Mouse (Mus musculus) hindbrain, postnatal 0 days (tissue): ENCODE measurements around the gene Ing3. TPM values are rescaled to one million over a fixed set of nuclear protein-coding genes. Genes with fewer than 3 reads are reported as not detected.
A peak's percentile ranks its signal among the peaks of the same experiment; 100 is the strongest.

Source experiments
- ATAC-seq: fragments of 200-750 bp; cut with Nextera tagmentation; 2 replicates; pipeline ENCODE4 v1.8.0; 2017; ENCODE audit warnings: mild to moderate bottlenecking, moderate TSS enrichment, moderate library complexity
- DNase-seq: peaks from one replicate; pipeline ENCODE4 v3.0.0-alpha.2; 2015; ENCODE audit warnings: low spot score
- H3K27ac ChIP-seq: fragments of 300-500 bp; sonication (generic); 2 replicates; pipeline ENCODE4 v1.5.1; 2014; ENCODE audit warnings: mild to moderate bottlenecking
- H3K27me3 ChIP-seq: fragments of 300-500 bp; sonication (generic); 2 replicates; pipeline ENCODE4 v1.6.1; 2014; ENCODE audit warnings: low read length, mixed read lengths; ENCODE audit not compliant: insufficient read depth
- H3K36me3 ChIP-seq: fragments of 300-500 bp; sonication (generic); 2 replicates; pipeline ENCODE4 v1.6.1; 2014; ENCODE audit warnings: low read length, mixed read lengths; ENCODE audit not compliant: insufficient read depth
- H3K4me1 ChIP-seq: fragments of 300-500 bp; sonication (generic); 2 replicates; pipeline ENCODE4 v1.6.1; 2014; ENCODE audit warnings: antibody characterized with exemption, low read length, mixed read lengths; ENCODE audit not compliant: insufficient read depth
- H3K4me2 ChIP-seq: fragments of 300-500 bp; sonication (generic); 2 replicates; pipeline ENCODE4 v1.6.1; 2014; ENCODE audit warnings: low read depth, mild to moderate bottlenecking, low read length, moderate library complexity, mixed read lengths
- H3K4me3 ChIP-seq: fragments of 300-500 bp; sonication (generic); 2 replicates; pipeline ENCODE4 v1.5.1; 2014; ENCODE audit warnings: low read length
- H3K9ac ChIP-seq: fragments of 300-500 bp; sonication (generic); replicated peaks from 2 replicates; pipeline ENCODE4 v1.6.1; 2014; ENCODE audit warnings: mild to moderate bottlenecking, low read length, moderate library complexity, mixed read lengths
- H3K9me3 ChIP-seq: fragments of 300-500 bp; sonication (generic); 2 replicates; pipeline ENCODE4 v1.6.1; 2016; ENCODE audit warnings: low read length, mixed read lengths
- CTCF ChIP-seq: IDR thresholded peaks from 2 replicates; pipeline ENCODE4 v1.5.1; 2016; ENCODE audit warnings: antibody characterized with exemption, control low read depth, low read depth
- WGBS: fragments of 180-500 bp; shearing (Covaris S2); extraction: QIAGEN DNeasy Blood & Tissue Kit; methylation state at CpG from one replicate; pipeline ENCODE4 v1.1.7; 2014; 5-methylcytosine and 5-hydroxymethylcytosine counted together
- polyA plus RNA-seq: library from polyadenylated mRNA; unstranded; fragments of >200 nt; fragmentation: Nextera tagmentation; extraction: Ambion mirVana; gene quantifications from 2 replicates; pipeline ENCODE4 v1.2.1, GENCODE M21; 2015
- total RNA-seq: library from RNA; depleted of rRNA; stranded (reverse); fragments of >200 nt; gene quantifications from 2 replicates; pipeline ENCODE4 v1.2.3, GENCODE M21; 2014

Ing3 gene
- total and polyA plus RNA-seq, 2 experiments from 2014 or later: 13.3 to 38.7 TPM

- ATAC-seq (no peak), DNase-seq (no peak)
- no peak for TF ChIP-seq CTCF
- H3K36me3 ChIP-seq: no peaks in the 10 kb centered on the region
- no peak overlapping the region for H3K4me2 ChIP-seq
- 75% methylated on average over 9 of the region's 9 CpGs for WGBS
- no peak overlapping the region for H3K4me3 ChIP-seq
- 0 out of 2 replicates have a peak, but pooled peaks cover 4% of the 10 kb centered on the region for H3K4me1 ChIP-seq
- no peaks in the 10 kb centered on the region for H3K9me3 ChIP-seq
- peaks cover 9% of the 10 kb centered on the region; the same call in 1 of the 2 replicates for H3K27me3 ChIP-seq
- no peak overlapping the region for H3K9ac ChIP-seq
- no peak overlapping the region for H3K27ac ChIP-seq
These were observed 41.1 kb downstream of the Ing3 start for GRCm38 (mm10) chr6:21990181-21991135.

GRCm38 (mm10) chr6:21991151-21991550 lies 41.8 kb downstream of the Ing3 start:
- TF ChIP-seq CTCF: no peak
- Histone ChIP-seq H3K9ac (no peak overlapping the region), H3K27me3 (peaks cover 9% of the 10 kb centered on the region; the same call in 1 of the 2 replicates), H3K9me3 (no peaks in the 10 kb centered on the region), H3K27ac (no peak overlapping the region), H3K4me2 (no peak overlapping the region), H3K4me3 (no peak overlapping the region), H3K4me1 (0 out of 2 replicates have a peak, but pooled peaks cover 2% of the 10 kb centered on the region), H3K36me3 (no peaks in the 10 kb centered on the region)
- 91% methylated on average over 4 of the region's 4 CpGs for WGBS
- DNase-seq (no peak), ATAC-seq (no peak)

GRCm38 (mm10) chr6:21993070-21993469 lies 43.7 kb downstream of the Ing3 start:
- ATAC-seq (no peak), DNase-seq (no peak)
- Histone ChIP-seq H3K27me3 (no peaks in the 10 kb centered on the region), H3K9ac (no peak overlapping the region), H3K4me2 (no peak overlapping the region), H3K4me1 (no peaks in the 10 kb centered on the region), H3K4me3 (no peak overlapping the region), H3K36me3 (no peaks in the 10 kb centered on the region), H3K27ac (no peak overlapping the region), H3K9me3 (no peaks in the 10 kb centered on the region)
- 87% methylated on average over 2 of the region's 2 CpGs for WGBS
- TF ChIP-seq CTCF: no peak

GRCm38 (mm10) chr6:21998131-21998530 lies 48.8 kb downstream of the Ing3 start:
- TF ChIP-seq CTCF: no peak
- DNase-seq (no peak), ATAC-seq (no peak)
- Histone ChIP-seq H3K9ac (no peak overlapping the region), H3K4me3 (no peak overlapping the region), H3K4me1 (no peaks in the 10 kb centered on the region), H3K4me2 (no peak overlapping the region), H3K36me3 (no peaks in the 10 kb centered on the region), H3K9me3 (no peaks in the 10 kb centered on the region), H3K27ac (no peak overlapping the region), H3K27me3 (no peaks in the 10 kb centered on the region)
- 73% methylated on average over 4 of the region's 4 CpGs for WGBS

- Histone ChIP-seq H3K27me3 (no peaks in the 10 kb centered on the region), H3K4me2 (no peak overlapping the region), H3K36me3 (no peaks in the 10 kb centered on the region), H3K9me3 (no peaks in the 10 kb centered on the region), H3K9ac (no peak overlapping the region), H3K4me3 (no peak overlapping the region), H3K4me1 (no peaks in the 10 kb centered on the region), H3K27ac (no peak overlapping the region)
- DNase-seq: peak; percentile 10
- WGBS: 59% methylated on average over 11 of the region's 11 CpGs
- no peak for TF ChIP-seq CTCF
- no peak for ATAC-seq
These were observed 49.7 kb downstream of the Ing3 start for GRCm38 (mm10) chr6:21999025-21999424.

GRCm38 (mm10) chr6:22000086-22000485 lies 50.7 kb downstream of the Ing3 start:
- DNase-seq: no peak
- TF ChIP-seq CTCF: no peak
- H3K4me1 ChIP-seq: no peaks in the 10 kb centered on the region
- H3K36me3 ChIP-seq: no peaks in the 10 kb centered on the region
- no peak overlapping the region for H3K27ac ChIP-seq
- no peak overlapping the region for H3K9ac ChIP-seq
- WGBS: 58% methylated on average over 6 of the region's 6 CpGs
- no peaks in the 10 kb centered on the region for H3K27me3 ChIP-seq
- ATAC-seq: no peak
- no peak overlapping the region for H3K4me3 ChIP-seq
- H3K9me3 ChIP-seq: no peaks in the 10 kb centered on the region
- H3K4me2 ChIP-seq: no peak overlapping the region

GRCm38 (mm10) chr6:22000881-22001280 lies 51.5 kb downstream of the Ing3 start:
- TF ChIP-seq CTCF: no peak
- H3K9ac ChIP-seq: no peak overlapping the region
- ATAC-seq: no peak

More at GRCm38 (mm10) chr6:22000881-22001280, 51.5 kb downstream of the Ing3 start:
- H3K36me3 ChIP-seq: no peaks in the 10 kb centered on the region
- no peak overlapping the region for H3K4me2 ChIP-seq
- H3K4me3 ChIP-seq: no peak overlapping the region
- no peaks in the 10 kb centered on the region for H3K4me1 ChIP-seq
- 82% methylated on average over 3 of the region's 3 CpGs for WGBS
- H3K27ac ChIP-seq: no peak overlapping the region
- no peaks in the 10 kb centered on the region for H3K27me3 ChIP-seq
- H3K9me3 ChIP-seq: no peaks in the 10 kb centered on the region
- DNase-seq: no peak
